Comparison of ENCODE assay signal across 12 mouse cellular contexts in genomic region chr2:157394868-157395267, GRCm38 (mm10). TPM values are rescaled to one million over a fixed set of nuclear protein-coding genes. Genes with fewer than 3 reads are reported as not detected.
DNase-seq lines count a peak whose midpoint lies in the region; ATAC-seq and TF ChIP-seq lines count a peak whose summit lies in the region.
"Had no signal": no experiment of that assay in that cellular context is flagged by ENCODE, and none has a peak within 500 bp of the region (broad histone marks: within the 10 kb centered on the region; RNA-seq: fewer than 3 reads in every experiment).

No protein-coding gene starts in this region.

- H3K4me2 ChIP-seq in forebrain, embryonic 11.5 days (ENCODE audit: low read depth, low read length, severe bottlenecking): no peak overlapping the region
- H3K4me2 ChIP-seq in forebrain, embryonic 14.5 days (ENCODE audit: low read length): no peak overlapping the region
- no peak overlapping the region for H3K4me2 ChIP-seq in midbrain, embryonic 16.5 days (ENCODE audit: low read length)
- no peak overlapping the region for H3K4me2 ChIP-seq in midbrain, embryonic 13.5 days (replicated peaks)
- H3K4me2 ChIP-seq in lung, postnatal 0 days (replicated peaks; ENCODE audit: low read depth, low read length): no peak overlapping the region
- no peak overlapping the region for H3K4me2 ChIP-seq in stomach, postnatal 0 days (replicated peaks; ENCODE audit: low read depth)
- H3K4me2 ChIP-seq: liver, embryonic 15.5 days had no signal

- H3K9me3 ChIP-seq in forebrain, embryonic 11.5 days (ENCODE audit: control insufficient read depth, low read length): no peaks in the 10 kb centered on the region; the same call in 1 of the 2 replicates
- 0 out of 2 replicates have a peak, but pooled peaks cover 2% of the 10 kb centered on the region for H3K9me3 ChIP-seq in forebrain, embryonic 14.5 days (replicated peaks; ENCODE audit: control insufficient read depth, low read length)
- H3K9me3 ChIP-seq in midbrain, embryonic 16.5 days (replicated peaks; ENCODE audit: control insufficient read depth, low read length, poor library complexity, severe bottlenecking): no peaks in the 10 kb centered on the region; the same call in 1 of the 2 replicates
- H3K9me3 ChIP-seq in midbrain, embryonic 13.5 days: no peaks in the 10 kb centered on the region
- H3K9me3 ChIP-seq in lung, postnatal 0 days (ENCODE audit: low read length): no peaks in the 10 kb centered on the region
- no peaks in the 10 kb centered on the region for H3K9me3 ChIP-seq in stomach, postnatal 0 days (ENCODE audit: control insufficient read depth, low read length)
- H3K9me3 ChIP-seq: liver, embryonic 15.5 days had no signal

- H3K4me3 ChIP-seq in forebrain, embryonic 11.5 days (ENCODE audit: low read depth, low read length): no peak overlapping the region
- H3K4me3 ChIP-seq in forebrain, embryonic 14.5 days (ENCODE audit: low read depth, low read length): no peak overlapping the region
- no peak overlapping the region for H3K4me3 ChIP-seq in midbrain, embryonic 16.5 days (ENCODE audit: low read depth, low read length)
- no peak overlapping the region for H3K4me3 ChIP-seq in midbrain, embryonic 13.5 days (replicated peaks)
- no peak overlapping the region for H3K4me3 ChIP-seq in lung, postnatal 0 days (ENCODE audit: low read depth, low read length)
- H3K4me3 ChIP-seq in stomach, postnatal 0 days (ENCODE audit: low read depth, low read length): no peak overlapping the region
- H3K4me3 ChIP-seq: liver, embryonic 15.5 days had no signal

- 0 out of 2 replicates have a peak, but pooled peaks have one; percentile 6 for TF ChIP-seq CTCF in lung, postnatal 0 days (IDR thresholded peaks at IDR 0.05)
- TF ChIP-seq CTCF in stomach, postnatal 0 days (IDR thresholded peaks at IDR 0.05; ENCODE audit: low read depth): no peak

- ATAC-seq in forebrain, embryonic 11.5 days (replicated peaks; ENCODE audit: low FRiP score): no peak
- no peak for ATAC-seq in forebrain, embryonic 14.5 days
- no peak for ATAC-seq in midbrain, embryonic 16.5 days
- no peak for ATAC-seq in midbrain, embryonic 13.5 days
- ATAC-seq in lung, postnatal 0 days: peak; percentile 85
- ATAC-seq in stomach, postnatal 0 days (ENCODE audit: low FRiP score, low TSS enrichment): peak; percentile 80

- no peak overlapping the region for H3K27ac ChIP-seq in forebrain, embryonic 11.5 days (ENCODE audit: low read depth, low read length)
- H3K27ac ChIP-seq in forebrain, embryonic 14.5 days (ENCODE audit: low read depth, low read length): no peak overlapping the region
- peak overlapping the region; percentile 0; the same call in 1 of the 2 replicates for H3K27ac ChIP-seq in midbrain, embryonic 16.5 days (ENCODE audit: low read length)
- H3K27ac ChIP-seq in midbrain, embryonic 13.5 days: no peak overlapping the region
- H3K27ac ChIP-seq in lung, postnatal 0 days (ENCODE audit: low read length): peak overlapping the region; percentile 87
- peak overlapping the region; percentile 56 for H3K27ac ChIP-seq in stomach, postnatal 0 days (replicated peaks)
- H3K27ac ChIP-seq: liver, embryonic 15.5 days had no signal

- TF ChIP-seq EP300 in lung, postnatal 0 days (IDR thresholded peaks at IDR 0.05): peak; percentile 94
- TF ChIP-seq EP300 in stomach, postnatal 0 days (optimal IDR thresholded peaks at IDR 0.05): no peak

- H3K9ac ChIP-seq in forebrain, embryonic 11.5 days (ENCODE audit: low read length): no peak overlapping the region
- no peak overlapping the region for H3K9ac ChIP-seq in forebrain, embryonic 14.5 days (ENCODE audit: low read length)
- no peak overlapping the region for H3K9ac ChIP-seq in midbrain, embryonic 16.5 days (ENCODE audit: low read depth, low read length)
- H3K9ac ChIP-seq in midbrain, embryonic 13.5 days (replicated peaks): no peak overlapping the region
- no peak overlapping the region for H3K9ac ChIP-seq in lung, postnatal 0 days (replicated peaks; ENCODE audit: low read depth)
- peak overlapping the region; percentile 27; the same call in 1 of the 2 replicates for H3K9ac ChIP-seq in stomach, postnatal 0 days (ENCODE audit: low read length)
- H3K9ac ChIP-seq: liver, embryonic 15.5 days had no signal

- H3K4me1 ChIP-seq in forebrain, embryonic 11.5 days (replicated peaks; ENCODE audit: control insufficient read depth, insufficient read depth, low read length): no peaks in the 10 kb centered on the region; the same call in 1 of the 2 replicates
- H3K4me1 ChIP-seq in forebrain, embryonic 14.5 days (ENCODE audit: control insufficient read depth, insufficient read depth, low read length): no peaks in the 10 kb centered on the region
- no peaks in the 10 kb centered on the region for H3K4me1 ChIP-seq in midbrain, embryonic 16.5 days (ENCODE audit: control insufficient read depth, insufficient read depth, low read length)
- peaks cover 9% of the 10 kb centered on the region; the same call in 1 of the 2 replicates for H3K4me1 ChIP-seq in midbrain, embryonic 13.5 days (replicated peaks)
- H3K4me1 ChIP-seq in lung, postnatal 0 days (ENCODE audit: insufficient read depth, low read depth, low read length): no peaks in the 10 kb centered on the region; the same call in 1 of the 2 replicates
- no peaks in the 10 kb centered on the region for H3K4me1 ChIP-seq in stomach, postnatal 0 days (replicated peaks; ENCODE audit: control insufficient read depth, insufficient read depth)

- H3K36me3 ChIP-seq in forebrain, embryonic 11.5 days (ENCODE audit: control insufficient read depth, insufficient read depth, low read length): peaks cover 2% of the 10 kb centered on the region; the same call in 1 of the 2 replicates
- peaks cover 40% of the 10 kb centered on the region for H3K36me3 ChIP-seq in forebrain, embryonic 14.5 days (ENCODE audit: control insufficient read depth, insufficient read depth, low read length)
- peaks cover 14% of the 10 kb centered on the region for H3K36me3 ChIP-seq in midbrain, embryonic 16.5 days (ENCODE audit: control insufficient read depth, insufficient read depth, low read length)
- peaks cover 50% of the 10 kb centered on the region for H3K36me3 ChIP-seq in midbrain, embryonic 13.5 days
- 0 out of 2 replicates have a peak, but pooled peaks cover 6% of the 10 kb centered on the region for H3K36me3 ChIP-seq in lung, postnatal 0 days (ENCODE audit: insufficient read depth, low read length)
- no peaks in the 10 kb centered on the region; the same call in 1 of the 2 replicates for H3K36me3 ChIP-seq in stomach, postnatal 0 days (ENCODE audit: control insufficient read depth, insufficient read depth, low read length)

- peak; percentile 44 for DNase-seq in forebrain, embryonic 11.5 days (ENCODE audit: low spot score)
- no peak for DNase-seq in forebrain, embryonic 14.5 days (ENCODE audit: low spot score)
- peak; percentile 82 for DNase-seq in lung, postnatal 0 days (ENCODE audit: low spot score)
- peak; percentile 84 for DNase-seq in stomach, postnatal 0 days (ENCODE audit: low spot score)
- no peak for DNase-seq in T-cell, adult 2 months (ENCODE audit: low spot score)
- DNase-seq in MN1 (ENCODE audit: low spot score): no peak
- DNase-seq: adrenal gland, postnatal 36 days; kidney, adult 9 months had no signal

- 80% methylated on average over 6 of the region's 6 CpGs for WGBS in forebrain, embryonic 11.5 days
- WGBS in forebrain, embryonic 14.5 days: 75% methylated on average over 6 of the region's 6 CpGs
- WGBS in midbrain, embryonic 16.5 days: 80% methylated on average over 6 of the region's 6 CpGs
- WGBS in midbrain, embryonic 13.5 days: 81% methylated on average over 6 of the region's 6 CpGs
- WGBS in lung, postnatal 0 days: 41% methylated on average over 6 of the region's 6 CpGs
- WGBS in stomach, postnatal 0 days: 45% methylated on average over 6 of the region's 6 CpGs

- no peaks in the 10 kb centered on the region for H3K27me3 ChIP-seq in forebrain, embryonic 11.5 days (ENCODE audit: control insufficient read depth, insufficient read depth, low read length)
- no peaks in the 10 kb centered on the region for H3K27me3 ChIP-seq in forebrain, embryonic 14.5 days (replicated peaks; ENCODE audit: control insufficient read depth, insufficient read depth, low read length)
- no peaks in the 10 kb centered on the region for H3K27me3 ChIP-seq in midbrain, embryonic 16.5 days (ENCODE audit: control insufficient read depth, insufficient read depth, low read depth, low read length)
- H3K27me3 ChIP-seq in midbrain, embryonic 13.5 days: no peaks in the 10 kb centered on the region
- no peaks in the 10 kb centered on the region for H3K27me3 ChIP-seq in lung, postnatal 0 days (replicated peaks; ENCODE audit: insufficient read depth, low read length)
- no peaks in the 10 kb centered on the region for H3K27me3 ChIP-seq in stomach, postnatal 0 days (ENCODE audit: control insufficient read depth, insufficient read depth, low read length)
- H3K27me3 ChIP-seq: liver, embryonic 15.5 days had no signal

RNA-seq across cellular contexts. Expression of gene Src, which starts 23.4 kb away (rescaled TPM):
- 20.3 and 23.2 TPM in 2 replicates for polyA plus RNA-seq in forebrain, embryonic 11.5 days (2014; fragmentation: Nextera tagmentation; extraction: Ambion mirVana)
- 30.1 and 31.0 TPM in 2 replicates for polyA plus RNA-seq in forebrain, embryonic 14.5 days (2014; fragmentation: Nextera tagmentation; extraction: Ambion mirVana)
- polyA plus RNA-seq in midbrain, embryonic 16.5 days (2015; fragmentation: Nextera tagmentation; extraction: Ambion mirVana): 32.5 and 33.2 TPM in 2 replicates
- polyA plus RNA-seq in midbrain, embryonic 13.5 days (2015; fragmentation: Nextera tagmentation; extraction: Ambion mirVana): 31.6 and 39.1 TPM in 2 replicates
- polyA plus RNA-seq in lung, postnatal 0 days (2015; fragmentation: Nextera tagmentation; extraction: Ambion mirVana): 16.4 and 18.2 TPM in 2 replicates
- polyA plus RNA-seq in stomach, postnatal 0 days (2015; fragmentation: Nextera tagmentation; extraction: Ambion mirVana): 12.0 and 12.9 TPM in 2 replicates

RNA-seq across cellular contexts. Expression of gene Manbal, which starts 27.5 kb away (rescaled TPM):
- 31.0 and 34.8 TPM in 2 replicates for polyA plus RNA-seq in forebrain, embryonic 11.5 days (2014; fragmentation: Nextera tagmentation; extraction: Ambion mirVana)
- 72.7 and 78.5 TPM in 2 replicates for polyA plus RNA-seq in forebrain, embryonic 14.5 days (2014; fragmentation: Nextera tagmentation; extraction: Ambion mirVana)
- 94.6 and 111 TPM in 2 replicates for polyA plus RNA-seq in midbrain, embryonic 16.5 days (2015; fragmentation: Nextera tagmentation; extraction: Ambion mirVana)
- 88.1 and 91.0 TPM in 2 replicates for polyA plus RNA-seq in midbrain, embryonic 13.5 days (2015; fragmentation: Nextera tagmentation; extraction: Ambion mirVana)
- 95.7 and 100 TPM in 2 replicates for polyA plus RNA-seq in lung, postnatal 0 days (2015; fragmentation: Nextera tagmentation; extraction: Ambion mirVana)
- polyA plus RNA-seq in stomach, postnatal 0 days (2015; fragmentation: Nextera tagmentation; extraction: Ambion mirVana): 68.8 and 68.9 TPM in 2 replicates

RNA-seq across cellular contexts. Expression of gene Ghrh, which starts 47.6 kb away (rescaled TPM):
- 0.83 and 1.5 TPM in 2 replicates for polyA plus RNA-seq in forebrain, embryonic 11.5 days (2014; fragmentation: Nextera tagmentation; extraction: Ambion mirVana)
- 1.1 and 2.5 TPM in 2 replicates for polyA plus RNA-seq in forebrain, embryonic 14.5 days (2014; fragmentation: Nextera tagmentation; extraction: Ambion mirVana)
- polyA plus RNA-seq in midbrain, embryonic 16.5 days (2015; fragmentation: Nextera tagmentation; extraction: Ambion mirVana): 2.6 and 2.7 TPM in 2 replicates
- 1.6 and 3.4 TPM in 2 replicates for polyA plus RNA-seq in midbrain, embryonic 13.5 days (2015; fragmentation: Nextera tagmentation; extraction: Ambion mirVana)
- polyA plus RNA-seq in lung, postnatal 0 days (2015; fragmentation: Nextera tagmentation; extraction: Ambion mirVana): 0.70 and 0.79 TPM in 2 replicates
- 0.49 and 0.51 TPM in 2 replicates for polyA plus RNA-seq in stomach, postnatal 0 days (2015; fragmentation: Nextera tagmentation; extraction: Ambion mirVana)
- polyA plus RNA-seq: heart, postnatal 0 days had no signal

Comparison
In these comparisons a context has a peak if more than half of its experiments do, and no peak if none do; other contexts are left out.
1. DNase-seq: peak in forebrain, embryonic 11.5 days (single experiment), lung, postnatal 0 days (single experiment) and stomach, postnatal 0 days (single experiment); none in forebrain, embryonic 14.5 days (single experiment), T-cell, adult 2 months (single experiment) and MN1 (single experiment).
2. H3K27ac ChIP-seq: peak in midbrain, embryonic 16.5 days (single experiment), lung, postnatal 0 days (single experiment) and stomach, postnatal 0 days (single experiment); none in forebrain, embryonic 11.5 days (single experiment), forebrain, embryonic 14.5 days (single experiment) and midbrain, embryonic 13.5 days (single experiment).
3. ATAC-seq: peak in lung, postnatal 0 days (single experiment) and stomach, postnatal 0 days (single experiment); none in forebrain, embryonic 11.5 days (single experiment), forebrain, embryonic 14.5 days (single experiment), midbrain, embryonic 16.5 days (single experiment) and midbrain, embryonic 13.5 days (single experiment).